Mouse (Mus musculus) hindlimb bud, embryonic 11.5 days (tissue): ENCODE results near the gene Camkk1.

ENCODE experiments used
- DNase-seq: peaks from one replicate; pipeline ENCODE4 v3.0.0-alpha.2; 2012; ENCODE audit warnings: low read depth, low spot score; ENCODE audit errors: extremely low spot score

The Camkk1 gene

DNA sequence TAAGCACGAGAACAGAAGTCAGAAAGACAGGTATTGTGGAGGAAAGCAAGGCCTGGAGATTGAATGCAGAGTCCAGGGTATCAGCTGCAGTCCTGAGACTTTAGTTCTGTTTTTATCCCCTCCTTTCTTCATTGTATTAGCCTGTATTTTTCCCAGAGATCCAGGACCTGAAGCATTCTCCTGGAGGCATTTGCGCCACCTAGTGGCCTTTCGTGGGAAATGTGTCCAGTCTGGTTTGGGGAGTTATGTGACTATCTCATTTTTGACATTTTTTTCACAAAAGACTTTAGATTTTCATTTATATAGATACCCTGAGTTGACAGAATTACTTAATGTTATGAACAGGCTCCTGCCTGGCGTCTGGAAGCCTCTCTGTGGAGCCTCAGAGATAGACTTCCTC, 30.5 kb downstream of the Camkk1 start:
- no peak for DNase-seq

DNA sequence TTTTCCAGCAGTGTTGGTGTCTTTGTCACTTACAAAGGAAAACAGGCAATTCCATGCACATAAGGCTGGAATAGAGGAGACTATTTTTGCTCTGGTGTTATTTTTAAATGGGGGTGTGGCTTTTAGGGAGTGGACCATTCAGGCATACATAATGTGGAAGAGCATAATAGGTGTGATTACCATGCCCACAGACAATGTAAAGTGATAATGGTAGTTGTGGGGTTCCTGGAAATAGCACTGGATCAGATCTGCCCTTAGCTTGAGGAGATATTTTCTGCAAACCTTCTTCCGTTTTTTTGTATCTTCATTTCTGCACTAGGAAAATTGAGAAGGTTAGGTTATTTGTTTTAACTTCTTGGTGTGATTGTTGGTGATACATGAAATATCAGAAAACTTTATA, 34.0 kb downstream of the Camkk1 start:
- DNase-seq: no peak

DNA sequence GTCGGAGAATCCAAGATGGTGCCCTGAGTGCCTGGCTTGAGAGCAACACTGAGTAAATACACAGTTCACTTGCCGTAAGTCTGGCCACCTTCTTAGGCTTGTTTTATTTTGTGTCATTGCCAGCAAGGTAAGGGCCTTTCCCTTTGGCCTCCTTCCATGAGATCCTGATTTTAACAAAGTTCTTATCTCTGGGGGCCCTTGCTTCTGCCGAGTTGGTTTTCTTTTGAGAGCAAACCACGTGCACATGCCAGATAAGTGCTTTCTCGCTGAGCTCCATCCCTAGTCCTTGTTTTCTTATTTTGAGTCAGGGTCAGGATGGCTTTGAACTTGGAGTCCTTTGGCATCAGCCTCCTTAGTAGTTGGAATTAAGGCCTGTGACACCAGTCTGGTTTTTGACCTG, 38.9 kb downstream of the Camkk1 start:
- no peak for DNase-seq

DNA sequence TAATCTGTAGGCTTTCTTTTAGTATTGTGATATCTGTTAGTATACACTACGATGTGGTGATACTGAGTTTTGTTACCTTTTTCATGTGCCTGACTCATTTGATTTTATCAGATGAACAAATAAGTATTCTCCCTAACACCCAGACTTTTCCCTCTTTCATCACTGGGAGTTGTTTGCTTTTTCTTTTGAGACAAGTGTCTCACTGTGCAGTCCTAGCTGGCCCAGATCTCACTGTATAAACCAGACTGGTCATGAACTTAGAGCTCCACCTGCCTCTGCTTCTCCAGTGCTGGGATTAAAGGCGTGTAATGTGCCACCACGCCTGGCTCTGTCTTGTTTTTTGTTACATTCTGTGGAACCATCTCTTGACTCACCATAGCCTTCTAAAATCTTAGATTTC, 40.8 kb downstream of the Camkk1 start:
- no peak for DNase-seq

DNA sequence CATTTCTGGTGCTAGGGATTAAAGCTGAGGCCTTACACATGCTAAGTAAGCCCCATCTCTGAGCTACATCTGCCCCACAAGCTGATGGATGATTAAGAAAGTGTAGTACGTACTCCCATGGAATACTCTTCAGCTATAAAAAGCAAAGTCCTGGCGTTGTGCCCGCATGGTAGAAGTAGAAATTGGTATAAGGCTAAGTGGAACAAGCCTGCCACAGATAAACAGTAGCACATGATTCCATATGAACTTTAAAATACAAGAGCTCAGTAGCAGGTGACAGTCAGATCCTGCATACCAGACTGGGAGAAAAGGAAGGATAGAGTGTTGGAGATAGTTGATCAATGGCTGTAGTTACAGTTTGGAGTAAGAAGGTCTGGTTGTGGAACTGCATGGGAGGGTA, 42.6 kb downstream of the Camkk1 start:
- no peak for DNase-seq

DNA sequence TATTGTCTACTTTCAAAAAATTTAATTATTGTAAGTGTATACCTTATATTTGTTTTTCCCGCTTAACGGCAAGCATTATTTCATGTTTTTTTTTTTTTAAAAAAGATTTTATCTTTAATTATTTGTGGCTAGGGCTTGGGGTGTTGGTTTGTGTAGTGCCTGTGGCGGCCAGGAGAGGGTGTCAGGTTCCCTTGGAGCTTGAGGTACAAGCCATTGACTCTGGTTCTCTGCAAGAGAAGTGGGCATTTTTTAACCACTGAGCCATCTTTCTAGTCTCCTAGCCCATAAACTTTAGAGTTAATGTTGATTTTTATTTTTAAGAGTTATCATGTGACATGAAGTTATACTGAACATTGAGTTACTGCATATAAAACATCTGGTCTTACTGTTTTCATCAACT, 53.0 kb downstream of the Camkk1 start:
- DNase-seq: no peak

DNA sequence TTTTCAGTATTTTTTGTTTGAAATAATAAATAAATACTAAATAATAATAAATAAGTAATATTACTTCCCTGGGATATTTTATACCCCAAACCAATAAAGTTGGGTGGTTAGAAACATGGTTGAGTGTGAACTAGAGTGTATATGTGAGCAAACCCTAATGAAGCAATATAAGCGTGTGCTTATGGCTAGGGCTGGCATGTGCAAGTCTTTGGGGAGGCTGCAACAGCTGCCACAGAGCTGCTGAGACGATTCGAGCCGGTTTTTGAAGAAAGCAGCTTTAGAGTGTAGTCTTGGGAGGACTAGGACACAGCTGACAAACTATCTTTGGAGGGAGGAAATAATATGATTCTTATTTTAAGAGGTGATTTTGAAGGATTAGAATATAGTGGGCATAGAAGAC, 57.5 kb downstream of the Camkk1 start:
- no peak for DNase-seq

DNA sequence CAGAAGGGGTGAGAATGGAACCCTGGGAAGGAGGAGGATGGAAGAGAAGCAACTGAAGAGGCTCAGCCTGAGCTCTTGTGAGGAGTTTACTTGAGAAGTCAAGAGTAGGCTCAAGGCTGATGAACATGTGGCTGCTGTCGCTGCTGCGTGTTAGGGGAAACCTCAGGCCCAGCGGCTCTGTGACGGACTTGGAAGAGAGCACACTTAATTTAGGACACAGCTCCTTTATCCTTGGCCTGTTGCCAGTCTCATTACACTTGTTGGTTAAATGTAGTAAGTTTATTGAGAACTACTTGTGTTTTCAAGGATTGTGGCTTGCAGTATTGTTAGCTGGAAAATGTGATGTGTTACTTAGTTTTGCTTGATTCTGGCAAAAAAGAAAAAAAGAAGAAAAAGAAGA, 57.9 kb downstream of the Camkk1 start:
- DNase-seq: no peak

DNA sequence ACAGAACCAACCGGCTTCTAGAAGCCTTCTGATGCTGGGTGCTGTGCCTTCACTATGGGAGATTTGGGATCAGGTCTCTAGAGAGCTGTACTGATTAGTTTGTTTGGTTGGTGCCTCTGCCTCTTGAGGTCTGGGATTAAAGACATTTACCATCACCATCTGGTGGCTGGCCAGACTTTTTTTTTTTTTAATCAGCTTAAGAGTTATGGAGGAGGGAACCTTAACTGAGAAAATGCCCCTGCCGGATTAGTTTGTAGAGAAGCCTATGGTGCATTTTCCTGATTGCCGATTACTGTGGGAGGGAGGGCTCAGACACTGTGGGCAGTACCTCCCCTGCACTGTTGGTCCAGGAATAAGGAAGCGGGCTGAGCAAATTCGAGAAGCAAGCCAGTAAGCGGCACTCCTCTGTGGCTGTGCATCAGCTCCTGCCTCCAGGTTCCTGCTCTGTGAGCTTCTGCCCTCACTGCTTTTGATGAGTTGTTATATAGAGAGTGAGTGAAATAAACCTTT, 58.5 kb downstream of the Camkk1 start:
- DNase-seq: no peak

DNA sequence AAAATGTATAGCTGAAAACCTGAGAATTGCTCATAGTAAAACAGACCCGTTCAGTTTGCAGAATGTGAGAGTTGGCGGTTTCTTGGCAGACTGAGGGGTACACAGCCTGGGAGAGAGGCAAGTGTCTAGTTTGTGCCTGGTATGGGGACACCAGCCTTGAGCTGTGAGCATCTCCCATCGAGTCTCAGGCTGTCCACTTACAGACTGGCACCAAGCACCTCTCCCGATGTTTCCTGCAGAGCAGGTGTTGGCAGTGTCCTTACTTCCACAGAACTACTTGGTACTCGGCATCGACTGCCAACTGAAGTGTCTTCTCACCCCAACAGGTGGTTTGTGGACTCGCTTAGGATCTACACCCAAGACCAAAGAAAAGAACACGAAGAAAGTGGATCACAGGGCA, 59.8 kb downstream of the Camkk1 start:
- DNase-seq: no peak

DNA sequence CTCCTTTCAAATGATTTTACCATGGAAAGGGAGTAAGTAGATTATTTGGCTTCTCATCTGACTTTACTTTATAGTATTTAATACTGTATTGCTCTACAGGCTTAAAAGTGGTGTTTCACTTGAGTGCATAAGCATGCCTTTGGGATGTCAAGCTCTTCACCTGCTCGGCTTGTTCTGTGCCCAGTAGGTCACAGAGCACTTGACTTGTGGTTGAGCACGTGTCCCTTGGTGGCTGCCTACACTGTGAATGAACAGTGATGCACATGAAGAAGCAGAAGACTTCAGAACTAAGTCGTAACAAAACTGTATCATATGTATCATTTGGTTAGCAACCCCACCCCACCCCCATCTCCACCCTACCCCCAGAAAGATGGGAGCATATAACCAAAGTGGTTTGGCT, 61.5 kb downstream of the Camkk1 start:
- no peak for DNase-seq

DNA sequence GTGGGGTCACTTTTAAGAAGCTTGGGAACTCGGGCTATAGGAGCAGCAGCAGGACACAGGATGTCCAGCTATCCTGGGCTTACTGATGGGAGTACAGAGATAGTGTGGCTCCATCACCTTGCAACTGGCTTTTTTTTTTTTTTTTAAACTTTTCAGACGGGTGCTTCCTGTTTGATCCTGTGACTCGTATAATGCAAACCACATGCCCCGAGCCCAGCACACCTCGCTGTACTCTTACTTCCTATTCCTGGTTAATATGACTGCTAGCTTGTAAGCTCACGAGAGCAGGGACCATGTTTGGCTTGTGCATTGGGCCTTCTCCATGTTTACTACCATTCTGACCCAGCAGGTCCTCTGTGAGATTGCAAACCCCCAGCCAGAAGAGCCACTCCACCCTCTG, 65.5 kb downstream of the Camkk1 start:
- no peak for DNase-seq

DNA sequence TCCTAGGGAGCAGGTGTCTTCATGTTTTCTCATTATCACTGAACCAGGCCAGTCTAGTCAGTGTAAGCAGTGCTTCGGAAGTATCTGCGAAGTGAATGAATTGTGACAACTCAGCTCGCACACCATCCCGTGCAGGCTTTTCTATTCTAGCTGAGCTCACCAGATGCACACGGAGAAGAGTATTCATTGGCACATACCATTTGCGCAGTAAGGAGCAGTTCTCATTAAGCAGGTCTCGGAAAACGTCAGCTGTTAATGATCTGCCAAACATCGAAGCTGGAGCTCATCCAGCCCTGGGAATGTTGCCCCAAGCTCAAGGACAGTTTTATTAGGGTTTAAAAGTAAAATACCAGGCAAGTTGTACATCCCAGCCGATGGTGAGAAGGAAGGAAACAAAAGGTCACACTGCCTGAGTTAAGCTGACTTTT, 66.0 kb downstream of the Camkk1 start:
- DNase-seq: no peak

DNA sequence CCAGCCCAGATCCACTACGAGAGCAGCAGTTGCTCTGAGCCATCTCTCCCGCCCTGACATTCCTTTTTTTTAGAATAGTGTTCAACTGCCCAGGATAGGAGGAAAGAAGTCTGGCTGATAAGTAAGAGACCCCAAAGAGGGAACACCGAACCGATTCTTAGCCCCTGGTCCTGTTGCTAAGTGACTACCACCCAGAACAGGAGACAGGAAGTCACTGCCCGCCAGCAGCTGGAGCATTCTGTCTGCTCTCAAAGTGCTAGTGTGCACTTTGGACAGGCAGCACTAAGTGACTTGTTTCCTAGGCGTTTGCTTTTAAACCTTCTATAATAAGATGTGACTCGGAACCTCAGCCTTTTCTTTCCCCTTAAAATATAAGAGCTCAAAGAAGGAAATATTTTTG, 66.6 kb downstream of the Camkk1 start:
- DNase-seq: no peak

DNA sequence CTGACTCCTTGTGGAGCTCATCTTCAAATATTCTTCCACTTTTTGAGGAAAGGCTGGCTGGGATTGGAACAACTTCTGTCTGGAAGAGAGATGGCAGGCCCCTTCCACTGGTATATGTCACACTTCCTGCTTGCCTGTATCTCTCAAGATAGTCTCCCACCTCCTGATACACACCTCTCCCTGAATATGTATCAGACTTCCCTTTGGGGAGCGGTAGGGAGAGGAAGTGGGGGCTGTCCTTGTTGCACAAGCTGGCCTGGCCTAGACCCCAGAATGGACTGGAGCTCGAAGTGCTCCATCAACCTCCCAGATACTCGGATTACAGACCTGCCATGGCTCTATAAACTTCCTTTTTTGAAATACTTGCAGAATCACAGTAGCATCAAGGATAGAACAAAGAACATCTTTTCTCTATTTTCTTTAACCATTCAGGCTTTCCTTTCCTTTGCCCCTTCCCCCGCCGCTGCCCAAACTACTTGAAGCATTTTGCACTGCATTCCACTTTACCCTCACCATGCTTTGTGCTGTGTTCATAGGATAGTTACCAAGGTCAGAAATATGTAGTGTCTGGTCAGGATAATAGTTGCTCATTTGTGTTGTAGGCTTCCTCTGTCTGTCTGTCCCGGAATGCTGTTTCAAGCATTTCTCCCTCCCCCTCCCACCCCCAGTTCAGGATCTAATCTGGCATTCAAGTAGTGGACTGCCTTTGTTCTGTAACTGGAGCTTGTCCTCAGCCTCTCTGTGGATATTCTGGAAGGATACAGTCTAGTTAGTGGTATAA, 69.1 kb downstream of the Camkk1 start:
- no peak for DNase-seq

DNA sequence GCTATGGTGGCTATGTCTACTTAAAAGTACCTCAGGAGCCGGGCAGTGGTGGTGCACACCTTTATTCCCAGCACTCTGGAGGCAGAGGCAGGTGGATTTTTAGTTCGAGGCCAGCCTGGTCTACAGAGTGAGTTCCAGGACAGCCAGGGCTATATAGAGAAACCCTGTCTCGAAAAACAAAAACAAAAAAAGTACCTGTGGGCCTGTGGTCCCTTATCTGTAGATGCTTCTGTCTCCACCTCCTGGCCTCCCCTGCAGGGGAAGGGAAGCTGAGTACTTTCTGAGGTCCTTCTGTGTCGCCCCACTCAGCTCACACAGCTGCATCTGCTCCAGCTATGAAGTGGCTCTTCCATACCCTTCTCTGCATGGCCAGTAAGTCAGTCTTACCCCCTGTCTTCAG, 71.5 kb downstream of the Camkk1 start, which contains the start of gene Itgae:
Gene Itgae (plus strand): TSS at position 301 of the 400 bp plus-strand sequence.
- no peak for DNase-seq

DNA sequence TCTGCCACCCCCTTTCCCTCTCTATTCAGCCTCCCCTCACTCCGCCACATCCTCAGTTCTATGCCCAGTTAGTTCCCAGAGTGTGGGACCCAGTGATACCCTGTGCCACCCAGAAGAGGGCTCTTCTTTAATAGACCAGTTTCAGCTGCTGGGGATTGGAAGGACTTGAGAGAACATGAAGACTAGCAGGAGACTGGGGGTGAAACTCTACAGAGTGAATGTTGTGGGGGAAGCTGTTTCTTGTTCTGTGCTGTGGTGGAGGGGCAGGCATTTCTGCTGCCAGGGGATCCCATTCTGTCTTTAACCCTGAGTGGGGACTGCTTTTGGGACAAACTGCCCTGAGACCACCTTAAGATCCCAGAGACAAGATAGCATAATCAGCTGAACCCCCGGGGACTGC, 72.0 kb downstream of the Camkk1 start:
- no peak for DNase-seq
